Mouse (Mus musculus) G1E-ER4 (cell line): ENCODE measurements around the gene Sertad4. TPM values are rescaled to one million over a fixed set of nuclear protein-coding genes. Genes with fewer than 3 reads are reported as not detected.

Experiments used
- GATA1 ChIP-seq: IDR thresholded peaks from one replicate; pipeline ENCODE4 v1.8.0; 2012; ENCODE audit warnings: low read length, inconsistent platforms
- polyA plus RNA-seq: library from polyadenylated mRNA; stranded (reverse); fragments of >175 nt; gene quantifications from 2 replicates; pipeline ENCODE4 v1.2.3, GENCODE M21; 2012

Sertad4 gene
- polyA plus RNA-seq, 1 experiment = not detected

GRCm38 (mm10) chr1:192832338-192832737 lies 23.2 kb downstream of the Sertad4 start:
- TF ChIP-seq GATA1 = no peak

- no peak for TF ChIP-seq GATA1
Observed at GRCm38 (mm10) chr1:192830444-192830843, 25.1 kb downstream of the Sertad4 start.

- no peak for TF ChIP-seq GATA1
Observed at GRCm38 (mm10) chr1:192828928-192829327, 26.6 kb downstream of the Sertad4 start.

- TF ChIP-seq GATA1 = no peak
Observed at GRCm38 (mm10) chr1:192827955-192828354, 27.6 kb downstream of the Sertad4 start.

GRCm38 (mm10) chr1:192825746-192826145 lies 29.8 kb downstream of the Sertad4 start:
- TF ChIP-seq GATA1 = no peak

DNA sequence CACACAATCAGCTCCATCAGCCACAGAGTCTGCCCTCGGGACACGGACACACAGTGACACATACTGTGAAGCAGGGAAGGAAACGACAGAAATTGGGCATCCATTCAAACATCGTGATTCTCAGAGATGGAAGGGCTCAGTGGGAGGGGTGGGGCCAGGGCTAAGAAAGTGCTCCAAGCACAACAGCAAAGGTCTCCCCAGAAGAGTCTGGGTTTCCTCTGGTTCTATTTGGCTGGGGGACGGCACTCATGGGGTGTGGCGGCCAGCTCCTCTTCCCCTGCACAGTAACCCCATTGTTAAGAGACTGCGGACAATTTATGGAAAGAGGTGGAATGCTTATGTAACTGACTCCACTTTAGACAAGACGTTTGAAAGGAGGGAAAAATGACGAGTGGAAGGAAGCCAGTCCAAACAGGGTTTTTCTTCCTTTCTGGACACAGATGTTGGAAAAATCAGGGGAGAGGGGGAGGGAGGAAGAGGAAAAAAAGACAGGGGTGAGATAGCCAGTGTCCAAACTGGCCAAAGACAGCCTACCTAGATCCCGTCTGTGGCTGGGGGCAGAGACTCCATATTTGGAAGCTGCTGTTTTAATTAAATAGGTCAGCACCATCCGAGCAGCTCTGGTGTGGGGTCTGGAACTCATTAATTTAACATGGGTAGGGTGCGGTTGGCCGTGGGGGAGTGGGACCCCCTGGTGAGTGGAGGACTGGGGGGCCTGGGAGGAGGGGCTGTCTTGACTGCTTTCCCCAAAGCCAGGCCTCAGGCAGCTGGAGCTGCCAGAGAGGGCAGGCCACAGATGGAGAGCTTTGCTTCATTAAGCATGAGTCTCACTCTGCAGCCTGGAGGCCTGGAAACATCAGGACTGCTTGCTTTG lies 32.7 kb downstream of the Sertad4 start:
- no peak for TF ChIP-seq GATA1

- no peak for TF ChIP-seq GATA1
Observed at GRCm38 (mm10) chr1:192822309-192822651, 33.3 kb downstream of the Sertad4 start.

DNA sequence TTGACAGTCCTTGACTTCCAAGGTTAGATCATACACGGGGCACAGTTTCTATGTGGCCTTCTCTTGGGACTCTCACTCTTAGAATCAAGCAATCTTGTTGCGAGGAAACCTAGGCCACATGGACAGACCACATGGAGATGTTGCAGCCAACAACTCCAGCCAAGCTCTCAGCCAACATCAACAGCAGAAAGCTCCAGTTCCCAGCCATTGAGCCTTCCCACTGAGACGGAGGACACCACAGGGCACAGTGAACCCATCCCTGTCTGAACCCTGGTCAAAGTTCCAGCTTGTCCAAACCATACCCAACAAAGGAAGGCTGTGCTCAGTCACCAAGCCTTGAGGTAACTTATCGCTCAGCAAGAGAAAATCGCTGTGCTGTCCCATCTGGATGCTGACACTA lies 37.2 kb downstream of the Sertad4 start:
- TF ChIP-seq GATA1 = no peak

DNA sequence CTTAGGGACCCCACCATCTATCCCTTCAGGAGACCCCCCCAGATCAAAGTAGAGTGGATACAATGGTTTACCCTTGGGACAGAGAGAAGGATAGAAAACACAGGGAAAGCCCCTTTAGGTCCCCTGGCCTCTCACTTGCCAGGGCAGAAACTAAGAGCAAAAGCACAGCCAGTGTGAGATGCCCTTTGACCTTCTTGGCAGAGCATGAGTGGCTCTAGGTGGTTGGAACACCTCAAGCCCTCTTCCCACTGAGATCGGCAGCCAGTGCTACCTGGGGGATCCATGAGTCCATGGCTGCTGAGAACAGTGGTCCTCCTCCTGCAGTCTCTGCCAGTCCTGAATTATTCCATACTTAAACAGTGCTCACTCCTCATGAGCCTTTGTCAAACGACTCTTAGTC lies 39.8 kb downstream of the Sertad4 start:
- TF ChIP-seq GATA1 = no peak

DNA sequence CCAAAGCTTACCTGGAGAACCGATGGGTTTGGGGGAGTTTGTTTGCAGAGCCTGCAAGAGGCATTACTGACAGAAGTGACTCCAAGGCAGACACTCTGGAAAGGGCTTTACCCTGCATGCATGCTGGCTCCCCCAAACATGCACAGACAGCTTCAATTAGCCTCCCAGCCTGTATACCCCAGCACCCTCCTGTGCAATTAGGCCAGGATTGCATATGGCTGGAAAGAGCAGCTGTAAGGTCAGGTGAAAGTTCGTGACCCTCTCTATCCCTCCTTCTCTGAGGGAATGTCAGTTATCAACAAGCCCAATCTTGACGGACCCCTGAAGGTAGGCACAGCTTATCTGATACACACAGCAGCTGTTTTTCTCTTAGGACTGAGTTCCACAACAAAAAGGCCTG lies 40.9 kb downstream of the Sertad4 start:
- TF ChIP-seq GATA1 = no peak

GRCm38 (mm10) chr1:192812758-192813157 lies 42.8 kb downstream of the Sertad4 start:
- TF ChIP-seq GATA1 = no peak

- no peak for TF ChIP-seq GATA1
Observed at GRCm38 (mm10) chr1:192812290-192812689, 43.3 kb downstream of the Sertad4 start.

DNA sequence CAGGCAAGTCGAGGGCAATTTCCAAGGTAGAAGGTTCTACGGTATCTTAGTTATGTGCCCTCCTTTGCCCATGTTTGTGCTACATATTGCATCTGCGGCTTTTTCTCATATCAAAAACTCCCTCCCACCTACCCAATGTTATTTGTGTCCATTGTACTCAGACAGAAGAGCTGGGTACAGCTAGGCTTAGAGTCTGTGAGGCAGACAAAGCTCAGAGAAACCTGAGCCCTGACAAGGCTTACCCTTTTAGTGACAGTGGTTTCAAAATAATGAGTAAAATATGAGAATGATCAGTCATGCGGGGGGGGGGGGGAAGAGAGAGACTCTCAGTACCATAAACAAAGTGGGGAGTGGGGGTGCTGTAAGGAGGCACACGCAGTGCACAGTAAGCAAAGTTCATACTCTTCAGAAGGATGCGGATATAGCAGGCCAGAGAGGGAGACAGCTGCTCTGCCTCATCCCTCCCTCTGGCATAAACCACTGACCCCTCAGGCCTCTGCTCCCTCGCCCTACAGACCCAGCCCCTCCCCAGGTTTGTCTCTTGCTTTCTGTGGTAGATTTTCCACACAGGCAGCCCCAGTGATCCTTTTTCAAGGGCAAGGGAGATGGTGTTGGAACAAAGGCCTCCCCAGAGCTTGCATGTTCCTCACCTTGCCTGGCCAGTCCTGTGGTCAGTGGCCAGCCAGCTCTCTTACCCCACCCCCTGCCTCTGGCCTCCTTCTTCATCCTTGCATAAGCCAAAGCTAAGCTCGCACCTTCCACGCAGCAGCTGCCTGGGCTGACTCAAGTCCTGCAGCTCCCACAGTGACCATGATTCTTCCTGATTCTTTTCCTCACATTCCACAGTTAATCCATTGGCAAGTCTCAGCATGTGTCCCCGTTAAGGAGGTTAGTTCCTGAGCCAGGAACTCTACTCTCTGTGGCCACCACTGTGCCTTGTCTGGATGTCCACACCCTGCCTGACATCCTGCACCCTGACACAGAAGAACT lies 49.1 kb downstream of the Sertad4 start:
- TF ChIP-seq GATA1 = no peak

GRCm38 (mm10) chr1:192800338-192800737 lies 55.2 kb downstream of the Sertad4 start:
- TF ChIP-seq GATA1 = no peak

DNA sequence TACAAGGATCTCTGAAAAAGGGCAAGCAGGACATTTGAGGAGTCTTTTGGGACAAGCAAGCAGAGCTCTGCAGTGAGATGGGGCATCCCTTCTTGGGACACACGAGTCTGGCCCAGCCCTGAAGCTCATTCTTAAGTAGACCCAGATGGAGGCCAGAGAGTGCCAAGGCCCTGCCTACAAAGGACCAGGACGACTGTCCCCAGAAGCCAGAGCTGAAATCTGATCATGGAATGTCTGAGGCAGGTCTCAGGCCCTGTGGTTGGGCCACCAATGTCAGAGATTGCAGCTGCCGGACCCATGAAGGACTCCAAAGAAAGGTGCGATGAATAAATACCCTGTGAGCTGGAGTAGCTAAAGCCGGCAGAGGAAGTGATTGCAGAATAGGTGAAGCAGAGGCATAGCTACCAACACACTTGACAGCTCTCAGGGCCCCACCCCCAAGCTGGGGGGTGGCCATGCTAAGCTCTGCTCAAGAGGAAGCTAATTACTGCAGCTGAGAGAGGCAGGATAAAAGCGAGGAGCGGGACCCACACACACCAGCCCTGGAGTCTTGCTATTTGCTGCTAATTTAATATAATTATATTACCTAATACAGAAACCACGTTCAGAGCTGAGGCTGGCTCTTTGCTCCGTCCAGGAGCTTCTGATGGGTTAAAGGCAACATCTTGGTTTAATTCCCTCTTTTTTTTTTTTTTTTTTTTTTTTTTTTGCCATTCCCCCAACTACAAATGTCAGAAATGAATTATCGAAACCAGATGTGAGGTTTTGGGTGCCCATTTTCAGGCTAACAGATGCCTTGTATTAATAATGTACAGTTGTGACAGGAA lies 56.2 kb downstream of the Sertad4 start:
- no peak for TF ChIP-seq GATA1
